Mouse (Mus musculus) hindbrain, postnatal 0 days (tissue): ENCODE measurements around the gene Dffa. TPM values are rescaled to one million over a fixed set of nuclear protein-coding genes. Genes with fewer than 3 reads are reported as not detected.

ENCODE experiments used
- ATAC-seq: fragments of 200-750 bp; cut with Nextera tagmentation; 2 replicates; pipeline ENCODE4 v1.8.0; 2017; ENCODE audit warnings: mild to moderate bottlenecking, moderate TSS enrichment, moderate library complexity
- DNase-seq: peaks from one replicate; pipeline ENCODE4 v3.0.0-alpha.2; 2015; ENCODE audit warnings: low spot score
- H3K27ac ChIP-seq: fragments of 300-500 bp; sonication (generic); 2 replicates; pipeline ENCODE4 v1.5.1; 2014; ENCODE audit warnings: mild to moderate bottlenecking
- H3K27me3 ChIP-seq: fragments of 300-500 bp; sonication (generic); 2 replicates; pipeline ENCODE4 v1.6.1; 2014; ENCODE audit warnings: low read length, mixed read lengths; ENCODE audit not compliant: insufficient read depth
- H3K36me3 ChIP-seq: fragments of 300-500 bp; sonication (generic); 2 replicates; pipeline ENCODE4 v1.6.1; 2014; ENCODE audit warnings: low read length, mixed read lengths; ENCODE audit not compliant: insufficient read depth
- H3K4me1 ChIP-seq: fragments of 300-500 bp; sonication (generic); 2 replicates; pipeline ENCODE4 v1.6.1; 2014; ENCODE audit warnings: antibody characterized with exemption, low read length, mixed read lengths; ENCODE audit not compliant: insufficient read depth
- H3K4me2 ChIP-seq: fragments of 300-500 bp; sonication (generic); 2 replicates; pipeline ENCODE4 v1.6.1; 2014; ENCODE audit warnings: low read depth, mild to moderate bottlenecking, low read length, moderate library complexity, mixed read lengths
- H3K4me3 ChIP-seq: fragments of 300-500 bp; sonication (generic); 2 replicates; pipeline ENCODE4 v1.5.1; 2014; ENCODE audit warnings: low read length
- H3K9ac ChIP-seq: fragments of 300-500 bp; sonication (generic); replicated peaks from 2 replicates; pipeline ENCODE4 v1.6.1; 2014; ENCODE audit warnings: mild to moderate bottlenecking, low read length, moderate library complexity, mixed read lengths
- H3K9me3 ChIP-seq: fragments of 300-500 bp; sonication (generic); 2 replicates; pipeline ENCODE4 v1.6.1; 2016; ENCODE audit warnings: low read length, mixed read lengths
- CTCF ChIP-seq: IDR thresholded peaks from 2 replicates; pipeline ENCODE4 v1.5.1; 2016; ENCODE audit warnings: antibody characterized with exemption, control low read depth, low read depth
- WGBS: fragments of 180-500 bp; shearing (Covaris S2); extraction: QIAGEN DNeasy Blood & Tissue Kit; methylation state at CpG from one replicate; pipeline ENCODE4 v1.1.7; 2014; 5-methylcytosine and 5-hydroxymethylcytosine counted together
- polyA plus RNA-seq: library from polyadenylated mRNA; unstranded; fragments of >200 nt; fragmentation: Nextera tagmentation; extraction: Ambion mirVana; gene quantifications from 2 replicates; pipeline ENCODE4 v1.2.1, GENCODE M21; 2015
- total RNA-seq: library from RNA; depleted of rRNA; stranded (reverse); fragments of >200 nt; gene quantifications from 2 replicates; pipeline ENCODE4 v1.2.3, GENCODE M21; 2014

Gene Dffa
- total and polyA plus RNA-seq, 2 experiments from 2014 or later = 16.6 to 22.9 TPM

DNA sequence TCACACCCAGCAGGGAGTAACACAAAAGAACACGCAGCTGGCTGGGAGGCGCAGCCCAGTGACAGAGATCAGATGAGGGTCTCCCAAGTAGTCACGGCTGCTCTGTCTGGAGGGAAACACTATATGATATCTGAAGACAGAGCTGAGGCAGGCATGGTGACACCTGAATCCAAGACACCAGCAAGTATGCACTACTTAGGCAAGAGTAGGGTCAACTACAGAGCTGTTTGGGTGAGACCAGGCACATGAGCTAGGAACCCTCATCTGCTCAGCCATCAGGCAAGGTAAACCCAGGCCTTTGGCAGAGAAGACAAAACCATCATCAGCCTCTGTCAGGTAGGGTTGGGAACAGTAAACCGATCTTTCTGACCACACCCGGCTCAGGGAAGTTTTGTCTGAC, 29.4 kb downstream of the Dffa start:
- Histone ChIP-seq H3K9ac (no peak overlapping the region), H3K36me3 (no peaks in the 10 kb centered on the region), H3K9me3 (no peaks in the 10 kb centered on the region), H3K4me1 (no peaks in the 10 kb centered on the region), H3K4me2 (no peak overlapping the region), H3K27me3 (no peaks in the 10 kb centered on the region), H3K27ac (no peak overlapping the region), H3K4me3 (no peak overlapping the region)
- no peak for TF ChIP-seq CTCF
- ATAC-seq (no peak), DNase-seq (no peak)
- 88% methylated on average over 5 of the region's 5 CpGs for WGBS

DNA sequence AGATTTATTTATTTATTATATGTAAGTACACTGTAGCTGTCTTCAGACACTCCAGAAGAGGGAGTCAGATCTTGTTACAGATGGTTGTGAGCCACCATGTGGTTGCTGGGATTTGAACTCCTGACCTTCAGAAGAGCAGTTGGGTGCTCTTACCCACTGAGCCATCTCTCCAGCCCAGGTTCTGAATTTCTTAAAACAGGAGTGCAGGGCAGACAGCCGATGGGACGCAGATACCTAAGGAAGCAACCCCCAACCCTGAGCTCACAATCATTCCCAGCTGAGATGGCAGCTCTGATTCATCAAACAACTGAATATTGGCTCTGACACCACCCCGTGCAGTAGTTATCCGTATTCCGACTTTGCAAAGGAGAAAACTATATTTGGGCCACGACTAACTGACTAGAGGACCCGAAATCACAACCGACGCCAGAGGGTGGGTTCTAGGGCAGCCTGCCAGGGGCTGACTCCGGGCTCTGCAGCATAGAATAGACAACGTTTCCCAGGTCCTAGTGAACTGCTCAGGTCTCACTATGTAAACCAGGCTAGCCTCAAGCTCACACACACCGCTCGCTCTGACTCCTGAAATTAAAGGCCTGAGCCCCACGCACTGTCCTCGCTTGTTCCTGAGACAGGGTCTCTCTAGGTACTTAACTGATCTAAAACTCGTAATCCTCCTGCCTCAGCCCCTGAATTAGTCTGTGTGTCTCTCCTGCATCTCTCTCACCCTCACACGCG, 32.3 kb downstream of the Dffa start:
- Histone ChIP-seq H3K4me2 (peak overlapping the region; percentile 60), H3K9me3 (no peaks in the 10 kb centered on the region), H3K4me1 (no peaks in the 10 kb centered on the region), H3K27me3 (no peaks in the 10 kb centered on the region), H3K4me3 (peak overlapping the region; percentile 59), H3K9ac (peak overlapping the region; percentile 55; the same call in 1 of the 2 replicates), H3K36me3 (no peaks in the 10 kb centered on the region), H3K27ac (no peak overlapping the region; the same call in 1 of the 2 replicates)
- no peak for ATAC-seq
- 61% methylated on average over 18 of the region's 18 CpGs for WGBS
- no peak for DNase-seq
- TF ChIP-seq CTCF = no peak

DNA sequence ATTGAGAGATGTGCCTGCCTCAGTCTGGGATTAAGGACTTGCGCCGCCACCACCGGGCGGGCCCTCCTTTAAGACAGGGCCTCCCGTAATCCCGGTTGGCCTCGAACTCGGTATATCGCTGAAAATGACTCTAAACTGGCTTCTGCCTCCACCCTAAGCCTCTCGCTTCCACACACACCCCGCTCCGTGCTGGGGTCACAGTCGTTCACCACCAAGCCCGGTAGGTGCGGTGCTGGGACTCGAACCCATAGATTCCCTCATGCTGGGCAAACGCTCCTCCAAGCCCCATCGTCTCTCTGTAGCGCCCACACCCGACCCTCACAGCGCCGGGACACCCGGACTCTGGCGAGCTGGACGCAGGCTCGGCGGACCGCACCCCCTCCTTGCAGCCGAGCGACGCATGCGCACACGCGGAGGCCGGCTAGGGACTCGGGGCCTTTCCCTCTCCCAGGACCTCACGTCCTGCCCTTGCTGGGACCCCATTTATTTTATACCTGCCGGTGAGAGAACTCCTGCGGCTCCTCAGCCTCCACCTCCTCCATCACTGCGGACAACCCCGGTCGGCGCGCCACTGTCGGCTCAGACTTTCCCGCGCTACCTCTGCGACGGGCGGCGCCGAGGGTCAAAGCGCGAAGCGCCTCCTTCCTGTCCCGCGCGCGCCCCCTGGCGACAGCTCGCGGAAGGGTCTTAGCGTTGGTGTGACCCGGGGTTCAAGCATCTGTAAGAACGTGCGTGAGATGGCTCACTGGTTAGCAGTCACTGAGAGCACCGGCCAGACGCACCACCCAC, 33.2 kb downstream of the Dffa start, which contains the start of gene Cenps:
Gene Cenps, minus strand, starts transcription at position 648 of the 789 bp plus-strand sequence.
- peak within 1 kb of the TSS; percentile 56 for H3K27ac ChIP-seq
- H3K9me3 ChIP-seq = no peaks in the 10 kb centered on the region
- peak within 1 kb of the TSS; percentile 59 for H3K4me3 ChIP-seq
- H3K4me1 ChIP-seq = no peaks in the 10 kb centered on the region
- H3K4me2 ChIP-seq = peak within 1 kb of the TSS; percentile 60
- ATAC-seq (peak; percentile 91), DNase-seq (peak; percentile 94)
- H3K27me3 ChIP-seq = no peaks in the 10 kb centered on the region
- peak within 1 kb of the TSS; percentile 55 for H3K9ac ChIP-seq
- under 1% methylated on average over 68 of the region's 68 CpGs for WGBS
- no peaks in the 10 kb centered on the region for H3K36me3 ChIP-seq
- TF ChIP-seq CTCF = peak; percentile 97

DNA sequence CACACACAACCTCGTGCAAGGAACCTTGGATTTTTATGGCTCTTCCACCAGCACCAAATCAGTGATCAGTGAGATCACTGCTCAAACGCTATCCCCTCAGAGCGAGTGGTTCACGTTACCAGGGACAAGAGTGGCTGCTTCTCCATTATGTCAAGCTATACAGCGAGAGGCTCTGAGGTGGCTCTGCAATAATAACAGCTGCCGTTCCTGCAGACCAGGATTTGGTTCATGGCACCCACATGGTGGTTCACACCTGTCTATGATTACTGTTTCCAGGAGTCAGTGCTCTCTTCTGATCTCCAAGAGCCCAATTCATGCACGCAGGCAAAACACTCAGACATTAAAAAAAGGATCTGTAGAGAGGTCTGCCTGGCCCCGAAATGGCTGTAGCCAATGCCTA, 34.6 kb downstream of the Dffa start:
- TF ChIP-seq CTCF = no peak
- no peak overlapping the region for H3K4me2 ChIP-seq
- H3K27me3 ChIP-seq = no peaks in the 10 kb centered on the region
- WGBS = 87% methylated on average over 8 of the region's 8 CpGs
- no peak overlapping the region for H3K27ac ChIP-seq
- DNase-seq (no peak), ATAC-seq (no peak)
- H3K36me3 ChIP-seq = no peaks in the 10 kb centered on the region
- H3K4me1 ChIP-seq = no peaks in the 10 kb centered on the region
- H3K4me3 ChIP-seq = no peak overlapping the region
- no peaks in the 10 kb centered on the region for H3K9me3 ChIP-seq
- no peak overlapping the region for H3K9ac ChIP-seq

DNA sequence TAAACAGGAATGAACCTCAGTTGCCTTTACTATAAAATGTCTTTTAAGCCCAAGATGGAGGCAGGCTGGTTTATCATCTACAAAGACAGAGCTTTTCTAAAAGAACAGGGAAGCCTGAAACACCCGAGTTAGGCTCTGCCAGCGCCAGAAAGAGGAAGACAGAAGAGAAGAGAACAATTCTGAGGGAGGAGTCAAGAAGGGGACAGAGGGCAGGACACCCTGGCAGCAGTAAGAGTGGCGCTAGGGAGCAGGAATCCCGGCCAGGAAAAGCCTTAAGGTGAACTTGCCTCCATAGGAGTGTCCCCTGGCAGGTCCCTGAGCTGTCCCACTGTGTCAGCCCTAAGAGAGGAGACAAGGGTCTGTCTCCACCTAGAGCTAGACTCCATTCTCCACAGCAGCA, 39.6 kb downstream of the Dffa start:
- Histone ChIP-seq H3K27me3 (no peaks in the 10 kb centered on the region), H3K9me3 (no peaks in the 10 kb centered on the region), H3K9ac (no peak overlapping the region), H3K36me3 (no peaks in the 10 kb centered on the region), H3K27ac (no peak overlapping the region), H3K4me2 (no peak overlapping the region), H3K4me3 (no peak overlapping the region), H3K4me1 (no peaks in the 10 kb centered on the region)
- no peak for ATAC-seq
- TF ChIP-seq CTCF = no peak
- 27% methylated on average over 4 of the region's 4 CpGs for WGBS
- no peak for DNase-seq

DNA sequence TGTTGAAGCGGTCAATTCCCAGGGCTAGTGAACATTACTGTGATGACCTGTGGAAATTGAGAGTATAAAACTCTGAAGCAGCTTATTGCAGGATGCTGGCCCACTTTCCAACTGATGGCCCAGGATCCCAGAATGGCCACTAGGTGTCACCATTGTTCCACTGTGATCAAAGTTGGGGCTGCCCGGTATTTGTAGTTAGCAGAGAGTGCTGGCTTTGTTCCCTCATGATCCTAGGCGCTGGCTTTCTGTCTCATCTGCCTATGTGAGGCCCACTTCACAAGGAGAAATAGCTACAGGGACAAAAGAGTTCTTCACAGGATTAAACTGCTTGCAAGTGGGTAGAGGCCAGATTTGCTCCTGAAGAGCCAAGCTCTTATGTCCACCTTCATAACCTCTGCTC, 40.5 kb downstream of the Dffa start:
- no peaks in the 10 kb centered on the region for H3K27me3 ChIP-seq
- no peak overlapping the region for H3K4me3 ChIP-seq
- H3K4me1 ChIP-seq = no peaks in the 10 kb centered on the region
- no peaks in the 10 kb centered on the region for H3K9me3 ChIP-seq
- no peak overlapping the region for H3K4me2 ChIP-seq
- no peak overlapping the region for H3K27ac ChIP-seq
- no peaks in the 10 kb centered on the region for H3K36me3 ChIP-seq
- peak; percentile 93 for DNase-seq
- ATAC-seq = peak; percentile 88
- WGBS = 3% methylated on average over 3 of the region's 3 CpGs
- peak; percentile 98 for TF ChIP-seq CTCF
- no peak overlapping the region for H3K9ac ChIP-seq
